Mouse (Mus musculus) layer of hippocampus, adult 6 months (tissue): Measurements from ENCODE around the gene Tmsb4x. TPM values are rescaled to one million over a fixed set of nuclear protein-coding genes. Genes with fewer than 3 reads are reported as not detected.

ENCODE experiments used
- long read RNA-seq, 2 experiments: library from polyadenylated mRNA; unstranded; transcript quantifications; one replicate each; pipeline ENCODE4 v2.0.0; 2019 to 2020
- polyA plus RNA-seq: library from polyadenylated mRNA; unstranded; fragments of <200 nt; fragmentation: Nextera tagmentation; gene quantifications from 2 replicates; pipeline ENCODE4 v1.2.3, GENCODE M21; 2021

Tmsb4x gene
- polyA plus RNA-seq = 1,243 and 1,301 TPM in 2 replicates
- long read RNA-seq, experiment 1, transcript Tmsb4x-201 (3 exons, 768 nt) = major isoform, 721 of 877 reads
- long read RNA-seq, experiment 1, transcript Tmsb4x-202 (3 exons, 864 nt) = minor isoform, 12 of 877 reads
- long read RNA-seq, experiment 1, partial matches to known transcripts = 142 of 877 reads
- long read RNA-seq, experiment 1, other reads (novel, unspliced or antisense) = 2 of 877 reads
- long read RNA-seq, experiment 2, transcript Tmsb4x-201 (3 exons, 768 nt) = major isoform, 64 of 69 reads
- long read RNA-seq, experiment 2, partial matches to known transcripts = 2 of 69 reads
- long read RNA-seq, experiment 2, other reads (novel, unspliced or antisense) = 0 of 69 reads

DNA sequence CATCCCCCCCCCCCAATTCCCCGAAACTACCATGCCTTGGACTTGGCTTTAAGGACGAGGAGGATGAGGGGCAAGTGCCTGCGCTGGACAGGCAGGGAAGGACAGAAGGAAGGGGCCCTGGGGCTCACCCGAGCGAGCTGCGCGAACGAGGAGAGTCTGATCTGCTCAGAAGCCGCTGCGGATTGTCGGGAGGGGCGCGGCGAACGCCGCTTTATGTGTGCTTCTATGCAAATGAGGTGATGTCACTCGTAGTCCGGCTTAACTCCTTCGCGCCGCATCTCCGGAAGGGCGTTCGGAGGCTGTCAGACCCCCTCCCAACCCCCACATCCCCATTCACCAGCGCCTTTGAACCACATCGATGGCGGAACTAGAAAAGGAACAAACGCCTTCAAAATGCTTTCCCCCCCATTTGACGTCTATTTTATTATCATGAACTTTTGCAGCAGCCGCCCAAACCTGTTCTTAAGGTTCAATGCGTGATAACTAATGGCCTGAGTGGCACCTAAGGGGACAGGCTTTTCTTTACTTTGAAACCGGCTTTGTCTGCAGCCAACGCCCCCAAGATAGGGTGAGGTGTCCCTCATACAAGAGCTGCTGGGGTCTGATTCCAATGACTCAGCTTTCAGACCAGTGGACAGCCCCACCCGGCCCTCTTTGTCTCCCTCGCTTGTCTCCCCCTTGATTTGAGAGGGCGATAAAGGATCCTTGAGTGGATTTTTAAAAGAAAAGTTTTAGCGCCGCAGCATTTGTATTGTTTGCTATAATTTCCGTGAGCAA is at the start of gene Tmsb4x:
Gene Tmsb4x, minus strand, starts transcription at position 338 of the 777 bp plus-strand sequence.

Other genes with a start within 250 kb of the Tmsb4x start
- not detected in 2 replicates for gene Tlr8, start 55.0 kb upstream of the Tmsb4x start, polyA plus RNA-seq
- 1.8 and 1.9 TPM in 2 replicates for gene Tlr7, start 121.2 kb upstream of the Tmsb4x start, polyA plus RNA-seq
- gene Prps2, start 173.4 kb upstream of the Tmsb4x start, polyA plus RNA-seq = 17.7 and 19.0 TPM in 2 replicates